Mouse (Mus musculus): ENCODE results near the gene Pilrb1.
"Not testable (repeated sequence)": the region's sequence is repeated elsewhere in the genome, so short reads cannot be mapped to it uniquely, and the experiment has no call there.

The Pilrb1 gene

GRCm38 (mm10) chr5:137857960-137858710 is at the start of gene Pilrb1:
Pilrb1 (minus strand) TSS chr5:137858106.
- DNase-seq (ENCODE audit: low read depth, low spot score): not testable (repeated sequence)

- DNase-seq (ENCODE audit: low read depth, low spot score): no peak
These were observed 39.9 kb upstream of the Pilrb1 start for GRCm38 (mm10) chr5:137897812-137898211.

GRCm38 (mm10) chr5:137892954-137893353 is 35.0 kb upstream of the Pilrb1 start:
- no peak for DNase-seq (ENCODE audit: low read depth, low spot score)

GRCm38 (mm10) chr5:137887666-137888065 is 29.8 kb upstream of the Pilrb1 start:
- no peak for DNase-seq (ENCODE audit: low read depth, low spot score)

GRCm38 (mm10) chr5:137885894-137886293 is 28.0 kb upstream of the Pilrb1 start:
- DNase-seq (ENCODE audit: low read depth, low spot score): no peak

GRCm38 (mm10) chr5:137883345-137883744 is 25.4 kb upstream of the Pilrb1 start:
- no peak for DNase-seq (ENCODE audit: low read depth, low spot score)

DNA sequence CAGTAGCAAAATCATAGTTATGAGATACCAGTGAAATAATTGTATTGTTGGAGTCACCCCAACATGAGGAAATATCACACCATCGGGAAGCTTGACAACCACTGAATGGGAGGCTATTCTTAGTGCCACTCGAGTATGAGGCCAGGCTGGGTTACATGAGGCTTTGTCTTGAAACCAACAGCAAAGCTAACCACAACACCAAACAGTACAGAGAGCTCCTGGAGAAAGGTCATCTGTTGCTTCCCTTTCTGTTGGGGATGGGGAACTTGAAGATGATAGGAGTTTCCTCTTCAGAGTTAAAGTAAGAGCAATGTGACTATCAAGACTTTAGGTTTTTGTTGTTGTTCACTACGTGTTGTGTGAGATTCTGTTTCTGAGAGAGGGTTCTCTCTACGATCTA is 25.0 kb upstream of the Pilrb1 start:
- no peak for DNase-seq (ENCODE audit: low read depth, low spot score)

GRCm38 (mm10) chr5:137877860-137878259 is 20.0 kb upstream of the Pilrb1 start:
- DNase-seq (ENCODE audit: low read depth, low spot score): no peak

- no peak for DNase-seq (ENCODE audit: low read depth, low spot score)
These were observed 17.1 kb upstream of the Pilrb1 start for GRCm38 (mm10) chr5:137875054-137875453.

GRCm38 (mm10) chr5:137872381-137872702 is 14.4 kb upstream of the Pilrb1 start:
- DNase-seq (ENCODE audit: low read depth, low spot score): not testable (repeated sequence)

GRCm38 (mm10) chr5:137871644-137872380 is 13.9 kb upstream of the Pilrb1 start, which contains the start of gene Pilrb2:
Pilrb2 (minus strand) TSS chr5:137871815.
- DNase-seq (ENCODE audit: low read depth, low spot score): not testable (repeated sequence)

DNA sequence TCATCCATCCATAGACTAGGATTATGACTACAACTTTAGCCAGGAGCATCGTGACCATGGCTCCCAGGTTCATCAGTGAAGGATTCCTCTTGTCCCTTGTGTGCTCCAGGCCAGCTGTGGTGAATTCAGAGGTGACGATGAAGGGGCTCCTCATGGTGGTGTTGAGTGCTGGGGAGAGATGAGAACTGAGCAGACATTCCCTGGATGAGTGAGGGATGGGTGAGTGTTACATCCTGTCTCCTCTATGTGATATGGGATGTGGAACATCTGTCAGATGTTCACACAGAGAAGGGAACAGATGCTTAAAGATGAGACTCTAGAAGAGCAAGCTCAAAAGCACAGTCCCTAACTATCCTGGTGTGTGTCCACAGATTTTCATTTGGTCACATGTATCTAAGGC is 10.7 kb upstream of the Pilrb1 start:
- DNase-seq (ENCODE audit: low read depth, low spot score): not testable (repeated sequence)

- DNase-seq (ENCODE audit: low read depth, low spot score): not testable (repeated sequence)
These were observed 6.1 kb upstream of the Pilrb1 start for GRCm38 (mm10) chr5:137864008-137864407.

DNA sequence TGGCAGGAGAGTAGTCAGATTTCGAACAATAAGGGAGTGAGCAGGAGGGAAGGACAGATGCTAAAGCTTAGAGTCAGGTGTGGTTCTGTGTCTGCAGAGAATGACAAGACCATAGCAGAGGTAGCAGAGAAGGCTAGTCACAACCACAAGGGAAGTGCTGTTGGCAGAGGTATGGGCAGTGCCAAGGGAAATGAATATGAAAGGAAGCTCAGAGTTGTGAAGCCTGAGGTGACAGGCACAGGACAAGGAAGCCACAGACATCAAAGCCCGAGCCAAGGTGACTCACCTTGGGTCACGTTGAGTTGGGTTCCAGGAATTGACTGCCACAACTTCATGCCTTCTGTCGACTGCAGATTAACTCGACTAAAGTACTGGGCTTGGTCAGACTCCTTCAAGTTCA is 1.0 kb downstream of the Pilrb1 start:
- not testable (repeated sequence) for DNase-seq (ENCODE audit: low read depth, low spot score)

- DNase-seq (ENCODE audit: low read depth, low spot score): not testable (repeated sequence)
These were observed 3.0 kb downstream of the Pilrb1 start for GRCm38 (mm10) chr5:137854907-137855306.

GRCm38 (mm10) chr5:137850313-137850712 is 7.6 kb downstream of the Pilrb1 start:
- DNase-seq (ENCODE audit: low read depth, low spot score): not testable (repeated sequence)

GRCm38 (mm10) chr5:137837110-137837509 is 20.8 kb downstream of the Pilrb1 start:
- not testable (repeated sequence) for DNase-seq (ENCODE audit: low read depth, low spot score)

GRCm38 (mm10) chr5:137836611-137837010 is 21.3 kb downstream of the Pilrb1 start:
- no peak for DNase-seq (ENCODE audit: low read depth, low spot score)

DNA sequence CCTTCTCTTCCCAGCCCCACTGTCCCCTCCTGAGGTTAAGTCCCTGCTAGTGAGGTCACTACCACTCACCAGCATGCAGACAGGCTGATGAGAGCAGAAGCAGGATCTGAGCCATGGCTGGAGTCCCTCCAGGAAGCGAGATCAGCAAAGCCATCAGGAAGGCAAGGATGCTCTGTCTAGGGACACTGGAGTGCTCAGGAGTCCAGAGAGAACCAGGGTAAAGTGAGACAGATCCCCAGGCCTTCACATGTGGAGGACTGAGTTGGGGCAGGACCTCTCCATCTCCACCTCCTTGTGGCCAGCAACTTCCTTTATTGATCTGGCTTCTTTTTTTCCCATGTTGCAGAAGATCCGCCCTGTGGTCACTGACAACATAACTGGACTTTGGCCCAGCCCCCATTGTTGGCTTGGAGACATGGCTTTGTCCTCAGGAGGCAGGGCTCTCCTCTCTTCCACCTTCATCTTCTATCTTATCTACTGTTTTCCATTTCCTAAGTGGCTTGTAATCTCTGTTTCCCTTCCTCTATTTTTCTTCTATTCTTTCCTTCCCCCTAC is 21.9 kb downstream of the Pilrb1 start, which contains the start of gene Pilra:
Gene Pilra, minus strand, starts transcription at position 316 of the 555 bp plus-strand sequence.
- DNase-seq (ENCODE audit: low read depth, low spot score): not testable (repeated sequence)

- DNase-seq (ENCODE audit: low read depth, low spot score): no peak
These were observed 24.4 kb downstream of the Pilrb1 start for GRCm38 (mm10) chr5:137833500-137833899.

DNA sequence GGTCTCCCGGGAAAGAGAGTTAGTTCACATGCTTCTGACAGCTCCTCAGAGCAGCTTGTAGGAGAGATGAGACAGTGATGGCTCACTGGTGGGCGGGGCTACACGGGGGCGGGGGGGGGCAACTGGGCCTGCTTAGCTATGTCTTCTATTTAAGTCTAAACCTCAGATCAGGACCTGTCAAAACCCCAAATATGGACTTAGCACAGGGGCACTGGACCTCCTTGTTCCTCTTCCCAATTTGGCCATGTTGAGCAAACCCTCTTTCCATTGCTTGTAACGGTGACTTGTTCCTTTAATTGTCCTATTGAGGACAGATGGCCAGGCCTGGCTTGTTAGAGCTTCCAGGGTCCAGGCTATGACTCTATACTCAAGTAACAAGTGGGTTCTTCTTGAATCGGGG is 26.4 kb downstream of the Pilrb1 start:
- no peak for DNase-seq (ENCODE audit: low read depth, low spot score)

- no peak for DNase-seq (ENCODE audit: low read depth, low spot score)
These were observed 26.8 kb downstream of the Pilrb1 start for GRCm38 (mm10) chr5:137831106-137831505.
